Mouse (Mus musculus): Measurements from ENCODE around the gene Tmem108.

DNA sequence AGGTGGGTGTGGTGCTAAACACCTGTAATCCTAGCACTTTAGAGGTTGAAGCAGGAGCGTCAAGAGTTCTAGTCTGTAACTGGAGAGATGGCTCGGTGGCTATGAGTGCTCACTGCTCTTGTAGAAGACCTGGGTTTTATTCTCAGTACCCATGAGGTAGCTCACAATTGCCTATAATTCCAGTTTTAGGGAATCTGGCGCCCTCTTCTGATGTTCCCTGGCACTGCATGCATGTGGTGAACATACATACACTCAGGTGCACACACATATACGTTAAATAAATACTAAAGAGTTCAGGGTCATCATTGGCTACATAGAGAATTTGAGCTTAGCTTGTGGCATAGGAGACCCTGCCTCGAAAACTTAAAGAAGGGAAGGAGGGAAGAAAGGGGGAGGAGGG, 317.0 kb downstream of the Tmem108 start:
- TF ChIP-seq CTCF (conservative IDR thresholded peaks at IDR 0.05; ENCODE audit: low read length): peak; percentile 76
- TF ChIP-seq NANOG (IDR thresholded peaks at IDR 0.05; ENCODE audit: borderline replicate concordance, low read length): no peak
- TF ChIP-seq POU5F1 (IDR thresholded peaks at IDR 0.05; ENCODE audit: borderline replicate concordance, low read length): no peak
